Mouse (Mus musculus): ENCODE measurements around the gene Sh3kbp1. TPM values are rescaled to one million over a fixed set of nuclear protein-coding genes. Genes with fewer than 3 reads are reported as not detected.

The Sh3kbp1 gene
- polyA plus RNA-seq, 1 experiment from 2014 or later = 29.6 TPM

DNA sequence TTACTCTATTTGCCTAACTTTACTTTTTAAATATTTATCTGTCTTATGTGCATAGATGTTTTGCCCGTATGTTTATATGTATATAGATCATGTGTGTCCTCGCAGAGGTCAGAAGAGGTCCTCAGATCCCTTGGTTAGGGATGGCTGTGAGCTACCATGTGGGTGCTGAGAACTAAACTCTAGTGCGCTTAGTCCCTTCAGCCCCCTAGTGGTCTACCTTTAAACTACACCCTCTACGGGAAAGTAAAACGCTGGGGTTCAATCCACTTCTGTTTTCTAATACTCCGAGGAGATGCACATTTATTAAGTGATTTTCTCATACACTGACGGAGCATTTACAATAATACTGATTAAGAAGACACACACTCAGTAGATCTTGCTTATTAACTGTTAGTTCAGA is 44.3 kb downstream of the Sh3kbp1 start:
- Histone ChIP-seq H3K27me3 (ENCODE audit: control insufficient read depth, insufficient read depth, low read length) (no peaks in the 10 kb centered on the region), H3K9ac (ENCODE audit: low read length) (no peak overlapping the region), H3K9me3 (replicated peaks; ENCODE audit: control insufficient read depth, low read length) (no peaks in the 10 kb centered on the region), H3K4me3 (replicated peaks; ENCODE audit: low read length) (no peak overlapping the region), H3K27ac (ENCODE audit: low read length) (no peak overlapping the region), H3K4me1 (ENCODE audit: control insufficient read depth, insufficient read depth, low read length) (no peaks in the 10 kb centered on the region), H3K4me2 (ENCODE audit: low read depth, low read length) (no peak overlapping the region), H3K36me3 (ENCODE audit: control insufficient read depth, insufficient read depth, low read length) (no peaks in the 10 kb centered on the region)
- ATAC-seq (ENCODE audit: insufficient read depth, low FRiP score) = no peak
- 85% methylated on average over 7 of the region's 7 CpGs for WGBS

DNA sequence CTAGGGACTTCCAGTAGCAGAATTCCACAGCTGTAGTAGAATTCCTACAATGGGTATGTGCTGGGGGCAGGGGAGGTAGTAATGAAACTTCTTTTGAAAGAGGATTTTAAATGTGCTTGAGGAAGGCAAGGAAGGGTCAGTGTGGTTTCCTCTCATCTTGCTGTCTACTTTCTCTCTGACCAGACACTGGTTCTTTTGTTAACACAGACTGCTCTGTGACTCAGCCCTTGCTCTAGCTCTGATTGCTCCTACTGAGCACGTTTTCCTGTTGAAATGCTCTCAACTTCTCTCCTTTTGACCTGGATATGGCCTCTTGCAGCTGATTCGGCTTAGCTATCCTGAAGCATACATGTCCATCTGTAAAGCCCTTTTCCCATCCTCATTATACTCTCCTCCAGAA is 45.4 kb downstream of the Sh3kbp1 start:
- Histone ChIP-seq H3K4me3 (replicated peaks; ENCODE audit: low read length) (no peak overlapping the region), H3K27me3 (ENCODE audit: control insufficient read depth, insufficient read depth, low read length) (peaks cover 1% of the 10 kb centered on the region; the same call in 1 of the 2 replicates), H3K4me2 (ENCODE audit: low read depth, low read length) (no peak overlapping the region), H3K27ac (ENCODE audit: low read length) (no peak overlapping the region), H3K36me3 (ENCODE audit: control insufficient read depth, insufficient read depth, low read length) (no peaks in the 10 kb centered on the region), H3K9ac (ENCODE audit: low read length) (no peak overlapping the region), H3K4me1 (ENCODE audit: control insufficient read depth, insufficient read depth, low read length) (no peaks in the 10 kb centered on the region), H3K9me3 (replicated peaks; ENCODE audit: control insufficient read depth, low read length) (no peaks in the 10 kb centered on the region)
- 30% methylated on average over 2 of the region's 2 CpGs for WGBS
- ATAC-seq (ENCODE audit: insufficient read depth, low FRiP score) = no peak

DNA sequence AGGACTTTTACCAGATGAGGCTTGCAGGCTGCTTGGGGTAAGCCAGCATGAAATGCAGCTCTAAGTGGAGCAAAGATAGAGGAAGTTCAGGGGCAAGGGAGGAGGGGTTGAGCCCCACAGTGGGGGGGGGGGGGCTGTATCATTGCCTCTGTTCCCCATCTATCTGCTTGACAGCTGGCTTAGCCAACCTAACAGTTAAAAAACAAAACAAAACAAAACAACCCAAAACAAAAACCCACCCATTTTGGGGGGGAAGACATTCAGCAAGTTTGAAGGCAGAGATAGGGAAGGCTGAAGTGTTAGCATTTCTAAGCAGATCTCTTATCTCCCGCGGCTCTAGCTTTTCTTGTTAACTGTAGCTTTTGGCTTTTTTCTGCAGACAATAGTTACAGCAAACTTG is 49.2 kb downstream of the Sh3kbp1 start:
- Histone ChIP-seq H3K4me1 (ENCODE audit: control insufficient read depth, insufficient read depth, low read length) (no peaks in the 10 kb centered on the region), H3K27ac (ENCODE audit: low read length) (no peak overlapping the region), H3K9me3 (replicated peaks; ENCODE audit: control insufficient read depth, low read length) (no peaks in the 10 kb centered on the region), H3K4me2 (ENCODE audit: low read depth, low read length) (no peak overlapping the region), H3K27me3 (ENCODE audit: control insufficient read depth, insufficient read depth, low read length) (peaks cover 4% of the 10 kb centered on the region; the same call in 1 of the 2 replicates), H3K9ac (ENCODE audit: low read length) (no peak overlapping the region), H3K36me3 (ENCODE audit: control insufficient read depth, insufficient read depth, low read length) (no peaks in the 10 kb centered on the region), H3K4me3 (replicated peaks; ENCODE audit: low read length) (no peak overlapping the region)
- WGBS = 38% methylated on average over 2 of the region's 2 CpGs
- ATAC-seq (ENCODE audit: insufficient read depth, low FRiP score) = no peak

DNA sequence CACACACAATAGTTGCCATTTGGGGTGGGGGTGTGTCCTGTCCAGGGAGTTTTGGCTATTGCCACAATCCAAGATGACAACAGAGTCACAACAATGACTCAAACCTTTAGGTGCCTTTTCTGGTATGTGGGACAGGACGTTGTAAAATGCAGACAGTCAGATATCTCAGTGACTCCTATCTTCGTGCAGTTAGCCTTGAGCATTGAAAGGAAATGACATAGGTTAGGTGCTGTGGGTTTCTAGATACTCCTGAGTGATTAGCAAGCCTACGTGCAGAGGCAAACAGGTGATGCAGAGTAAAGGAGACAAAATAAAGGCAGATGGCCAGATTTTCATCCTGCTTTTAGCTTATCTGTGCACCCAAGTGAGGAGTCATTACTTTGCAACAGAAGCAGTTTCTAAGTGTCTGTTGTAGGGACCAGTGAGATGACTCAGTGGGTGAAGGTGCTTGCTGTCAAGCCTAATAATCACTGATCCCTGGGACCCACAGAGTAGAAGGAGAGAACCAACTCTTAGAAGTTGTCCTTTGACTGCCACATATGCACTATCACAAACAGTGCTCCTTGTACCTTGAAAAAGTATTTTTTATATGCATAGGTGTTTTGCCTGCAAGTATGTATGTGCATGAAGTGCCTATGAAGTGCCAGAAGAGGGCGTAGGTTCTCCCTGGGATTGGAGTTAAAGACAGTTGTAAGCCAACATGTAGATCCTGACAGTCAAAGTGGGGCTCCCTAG is 50.7 kb downstream of the Sh3kbp1 start:
- Histone ChIP-seq H3K36me3 (ENCODE audit: control insufficient read depth, insufficient read depth, low read length) (no peaks in the 10 kb centered on the region), H3K27me3 (ENCODE audit: control insufficient read depth, insufficient read depth, low read length) (peaks cover 4% of the 10 kb centered on the region; the same call in 1 of the 2 replicates), H3K9me3 (replicated peaks; ENCODE audit: control insufficient read depth, low read length) (no peaks in the 10 kb centered on the region), H3K9ac (ENCODE audit: low read length) (no peak overlapping the region), H3K27ac (ENCODE audit: low read length) (no peak overlapping the region), H3K4me3 (replicated peaks; ENCODE audit: low read length) (no peak overlapping the region), H3K4me2 (ENCODE audit: low read depth, low read length) (no peak overlapping the region), H3K4me1 (ENCODE audit: control insufficient read depth, insufficient read depth, low read length) (no peaks in the 10 kb centered on the region)
- 64% methylated on average over 4 of the region's 4 CpGs for WGBS
- no peak for ATAC-seq (ENCODE audit: insufficient read depth, low FRiP score)

DNA sequence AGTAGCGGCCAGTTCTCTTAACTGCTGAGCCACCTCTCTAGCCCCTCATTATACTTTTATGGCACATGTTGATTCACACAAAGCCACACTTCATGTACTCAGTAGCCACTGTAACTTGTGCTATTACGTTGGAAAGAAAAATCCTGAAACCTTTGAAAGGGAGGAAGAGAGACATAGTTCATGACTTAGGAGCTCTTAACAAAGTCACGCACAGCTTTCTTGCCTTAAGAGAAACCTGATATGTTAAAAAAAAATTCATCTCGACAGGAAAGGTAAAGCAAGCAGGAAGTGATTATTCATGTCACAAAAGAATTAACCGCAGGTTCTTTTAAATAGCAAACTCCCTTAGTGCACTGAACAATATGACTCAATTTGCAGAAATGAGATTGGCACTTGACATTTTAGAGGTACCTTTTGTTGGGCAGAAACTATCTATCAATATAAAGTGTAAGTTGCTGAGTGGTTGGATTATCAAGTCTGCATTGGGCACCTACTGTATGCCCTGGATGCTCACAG is 51.3 kb downstream of the Sh3kbp1 start:
- ATAC-seq (ENCODE audit: insufficient read depth, low FRiP score) = no peak
- no peak overlapping the region for H3K27ac ChIP-seq (ENCODE audit: low read length)

DNA sequence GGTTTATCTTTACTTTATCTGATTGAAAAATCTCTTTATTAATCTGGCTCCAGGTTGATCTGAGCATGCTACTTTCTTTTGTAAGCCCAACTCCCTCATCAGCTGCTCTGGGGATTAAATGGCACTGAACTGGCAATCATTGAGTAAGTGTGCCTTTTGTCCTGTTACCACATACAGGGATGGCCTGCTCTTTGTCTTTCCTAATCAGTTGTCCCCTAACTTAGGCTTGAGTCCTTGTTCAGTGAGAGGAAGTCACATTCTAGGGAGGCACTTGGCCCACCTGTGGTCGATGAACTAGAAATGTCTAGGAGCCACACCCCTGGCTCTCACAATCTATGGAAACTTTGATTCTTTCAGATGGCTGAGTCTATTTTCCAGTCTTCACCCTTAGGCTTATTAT is 58.4 kb downstream of the Sh3kbp1 start:
- Histone ChIP-seq H3K27ac (ENCODE audit: low read length) (no peak overlapping the region), H3K9ac (ENCODE audit: low read length) (no peak overlapping the region), H3K36me3 (ENCODE audit: control insufficient read depth, insufficient read depth, low read length) (no peaks in the 10 kb centered on the region), H3K27me3 (ENCODE audit: control insufficient read depth, insufficient read depth, low read length) (no peaks in the 10 kb centered on the region), H3K4me3 (replicated peaks; ENCODE audit: low read length) (no peak overlapping the region), H3K4me2 (ENCODE audit: low read depth, low read length) (no peak overlapping the region), H3K4me1 (ENCODE audit: control insufficient read depth, insufficient read depth, low read length) (no peaks in the 10 kb centered on the region), H3K9me3 (replicated peaks; ENCODE audit: control insufficient read depth, low read length) (no peaks in the 10 kb centered on the region)
- ATAC-seq (ENCODE audit: insufficient read depth, low FRiP score) = no peak
- WGBS = 60% methylated on average over 1 of the region's 1 CpGs

More for the DNA sequence above, 51.3 kb downstream of the Sh3kbp1 start:
- Histone ChIP-seq H3K27me3 (ENCODE audit: control insufficient read depth, insufficient read depth, low read length) (peaks cover 4% of the 10 kb centered on the region; the same call in 1 of the 2 replicates), H3K4me2 (ENCODE audit: low read depth, low read length) (no peak overlapping the region), H3K9ac (ENCODE audit: low read length) (no peak overlapping the region), H3K4me3 (replicated peaks; ENCODE audit: low read length) (no peak overlapping the region), H3K36me3 (ENCODE audit: control insufficient read depth, insufficient read depth, low read length) (no peaks in the 10 kb centered on the region), H3K4me1 (ENCODE audit: control insufficient read depth, insufficient read depth, low read length) (no peaks in the 10 kb centered on the region), H3K9me3 (replicated peaks; ENCODE audit: control insufficient read depth, low read length) (no peaks in the 10 kb centered on the region)
- 58% methylated on average over 5 of the region's 5 CpGs for WGBS

DNA sequence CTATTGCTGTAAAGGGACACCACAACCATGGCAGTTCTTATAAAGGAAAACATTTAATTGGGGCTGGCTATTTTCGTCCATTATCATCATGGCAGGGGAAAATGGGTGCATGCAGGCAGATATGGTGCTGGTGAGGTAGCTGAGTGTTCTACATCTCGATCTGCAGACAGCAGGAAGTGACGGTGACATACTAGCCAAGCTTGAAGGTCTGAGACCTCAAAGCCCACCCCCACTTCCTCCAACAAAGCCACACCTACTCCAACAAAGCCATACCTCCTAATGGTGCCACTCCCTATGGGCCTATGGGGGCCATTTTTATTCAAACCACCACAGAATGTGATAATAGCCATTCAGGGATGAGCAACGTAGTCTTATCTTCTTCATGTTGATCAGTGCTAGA is 59.8 kb downstream of the Sh3kbp1 start:
- Histone ChIP-seq H3K9ac (ENCODE audit: low read length) (no peak overlapping the region), H3K4me3 (replicated peaks; ENCODE audit: low read length) (no peak overlapping the region), H3K4me1 (ENCODE audit: control insufficient read depth, insufficient read depth, low read length) (no peaks in the 10 kb centered on the region), H3K27ac (ENCODE audit: low read length) (no peak overlapping the region), H3K9me3 (replicated peaks; ENCODE audit: control insufficient read depth, low read length) (no peaks in the 10 kb centered on the region), H3K27me3 (ENCODE audit: control insufficient read depth, insufficient read depth, low read length) (no peaks in the 10 kb centered on the region), H3K36me3 (ENCODE audit: control insufficient read depth, insufficient read depth, low read length) (no peaks in the 10 kb centered on the region), H3K4me2 (ENCODE audit: low read depth, low read length) (no peak overlapping the region)
- no peak for ATAC-seq (ENCODE audit: insufficient read depth, low FRiP score)
- WGBS = 76% methylated on average over 4 of the region's 4 CpGs

DNA sequence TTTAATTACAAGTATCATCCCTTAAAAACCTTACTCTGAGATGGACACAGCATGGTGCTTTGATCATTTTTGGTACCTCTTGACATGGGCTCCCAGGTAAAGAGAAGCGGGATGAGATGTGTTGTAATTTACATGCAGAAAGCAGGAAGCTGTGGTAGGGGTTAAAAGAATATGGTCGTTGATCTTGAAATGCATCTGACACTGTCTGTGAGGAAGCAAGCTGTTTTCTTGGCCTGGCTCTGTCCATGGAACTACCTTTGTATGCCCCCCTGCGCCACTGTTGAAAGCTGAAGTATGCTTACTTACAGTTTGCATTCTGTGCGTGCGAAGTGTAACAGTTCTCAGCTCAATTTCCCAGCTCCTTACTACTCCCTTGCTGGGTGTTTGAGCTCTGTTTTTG is 61.6 kb downstream of the Sh3kbp1 start:
- ATAC-seq (ENCODE audit: insufficient read depth, low FRiP score) = no peak
- Histone ChIP-seq H3K9me3 (replicated peaks; ENCODE audit: control insufficient read depth, low read length) (no peaks in the 10 kb centered on the region), H3K9ac (ENCODE audit: low read length) (no peak overlapping the region), H3K36me3 (ENCODE audit: control insufficient read depth, insufficient read depth, low read length) (no peaks in the 10 kb centered on the region), H3K4me3 (replicated peaks; ENCODE audit: low read length) (no peak overlapping the region), H3K4me1 (ENCODE audit: control insufficient read depth, insufficient read depth, low read length) (no peaks in the 10 kb centered on the region), H3K27me3 (ENCODE audit: control insufficient read depth, insufficient read depth, low read length) (no peaks in the 10 kb centered on the region), H3K4me2 (ENCODE audit: low read depth, low read length) (no peak overlapping the region), H3K27ac (ENCODE audit: low read length) (no peak overlapping the region)
- 78% methylated on average over 5 of the region's 5 CpGs for WGBS

DNA sequence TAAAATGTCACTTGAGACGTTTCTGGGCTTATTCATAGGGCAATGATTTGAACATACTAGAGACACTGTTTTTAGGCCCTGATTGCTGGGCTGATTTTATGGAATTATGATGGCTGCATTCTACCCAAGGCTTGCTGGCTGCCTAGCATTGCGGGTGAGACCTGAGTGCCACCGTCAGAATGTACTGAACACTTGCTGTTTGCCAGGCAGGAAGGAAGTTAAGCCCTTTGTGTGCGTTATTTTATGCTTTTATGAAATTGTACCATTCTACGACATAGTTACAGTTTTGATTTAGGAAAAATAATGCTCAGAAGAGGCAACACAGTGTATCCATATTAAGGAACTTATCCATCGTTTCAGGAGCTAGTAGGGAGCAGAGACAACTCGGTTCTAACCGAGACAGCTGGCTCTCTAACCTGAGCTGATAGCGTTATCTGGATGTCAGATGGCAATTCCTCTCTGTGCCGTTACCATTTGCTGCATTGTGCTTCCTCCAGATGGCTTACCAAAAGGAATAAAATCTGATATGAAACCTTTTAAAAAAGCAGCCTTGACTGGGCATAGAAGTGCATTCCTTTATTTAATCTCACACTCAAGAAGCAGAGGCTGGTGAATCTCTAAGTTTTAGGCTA is 62.8 kb downstream of the Sh3kbp1 start:
- Histone ChIP-seq H3K27ac (ENCODE audit: low read length) (no peak overlapping the region), H3K36me3 (ENCODE audit: control insufficient read depth, insufficient read depth, low read length) (no peaks in the 10 kb centered on the region), H3K27me3 (ENCODE audit: control insufficient read depth, insufficient read depth, low read length) (no peaks in the 10 kb centered on the region), H3K4me3 (replicated peaks; ENCODE audit: low read length) (no peak overlapping the region), H3K9ac (ENCODE audit: low read length) (no peak overlapping the region), H3K9me3 (replicated peaks; ENCODE audit: control insufficient read depth, low read length) (no peaks in the 10 kb centered on the region), H3K4me2 (ENCODE audit: low read depth, low read length) (no peak overlapping the region), H3K4me1 (ENCODE audit: control insufficient read depth, insufficient read depth, low read length) (no peaks in the 10 kb centered on the region)
- 70% methylated on average over 10 of the region's 10 CpGs for WGBS
- ATAC-seq (ENCODE audit: insufficient read depth, low FRiP score) = no peak
